Mouse (Mus musculus) erythroblast, embryonic 14.5 days (primary cell): ENCODE measurements around the gene Ttc30a1. TPM values are rescaled to one million over a fixed set of nuclear protein-coding genes. Genes with fewer than 3 reads are reported as not detected.
"Not testable (repeated sequence)": the region's sequence is repeated elsewhere in the genome, so short reads cannot be mapped to it uniquely, and the experiment has no call there.

Experiments used
- H3K27me3 ChIP-seq: 2 replicates; pipeline ENCODE4 v1.6.1; 2012; ENCODE audit warnings: inconsistent platforms; ENCODE audit not compliant: control insufficient read depth
- H3K36me3 ChIP-seq: 2 replicates; pipeline ENCODE4 v1.6.1; 2012; ENCODE audit warnings: mild to moderate bottlenecking, inconsistent platforms; ENCODE audit not compliant: control insufficient read depth
- H3K4me1 ChIP-seq: 2 replicates; pipeline ENCODE4 v1.6.1; 2012; ENCODE audit warnings: inconsistent platforms; ENCODE audit not compliant: control insufficient read depth
- H3K4me3 ChIP-seq: replicated peaks from 2 replicates; pipeline ENCODE3; 2012; ENCODE audit warnings: moderate library complexity, mild to moderate bottlenecking, inconsistent platforms
- H3K9me3 ChIP-seq: 2 replicates; pipeline ENCODE4 v1.6.1; 2012; ENCODE audit warnings: low read length, inconsistent platforms, mixed read lengths; ENCODE audit not compliant: control insufficient read depth
- GATA1 ChIP-seq: IDR thresholded peaks from 2 replicates; pipeline ENCODE4 v1.6.1; 2012; ENCODE audit warnings: low read length, inconsistent platforms, mixed read lengths
- TAL1 ChIP-seq: IDR thresholded peaks from 3 replicates; pipeline ENCODE4 v1.6.1; 2012; ENCODE audit warnings: low read length, inconsistent platforms, mixed read lengths
- polyA plus RNA-seq: library from polyadenylated mRNA; stranded (reverse); fragments of >175 nt; gene quantifications from 2 replicates; pipeline ENCODE4 v1.2.3, GENCODE M21; 2012

The Ttc30a1 gene
- polyA plus RNA-seq, result 0.01 TPM in 1 of 2 replicates, not detected in the other

DNA sequence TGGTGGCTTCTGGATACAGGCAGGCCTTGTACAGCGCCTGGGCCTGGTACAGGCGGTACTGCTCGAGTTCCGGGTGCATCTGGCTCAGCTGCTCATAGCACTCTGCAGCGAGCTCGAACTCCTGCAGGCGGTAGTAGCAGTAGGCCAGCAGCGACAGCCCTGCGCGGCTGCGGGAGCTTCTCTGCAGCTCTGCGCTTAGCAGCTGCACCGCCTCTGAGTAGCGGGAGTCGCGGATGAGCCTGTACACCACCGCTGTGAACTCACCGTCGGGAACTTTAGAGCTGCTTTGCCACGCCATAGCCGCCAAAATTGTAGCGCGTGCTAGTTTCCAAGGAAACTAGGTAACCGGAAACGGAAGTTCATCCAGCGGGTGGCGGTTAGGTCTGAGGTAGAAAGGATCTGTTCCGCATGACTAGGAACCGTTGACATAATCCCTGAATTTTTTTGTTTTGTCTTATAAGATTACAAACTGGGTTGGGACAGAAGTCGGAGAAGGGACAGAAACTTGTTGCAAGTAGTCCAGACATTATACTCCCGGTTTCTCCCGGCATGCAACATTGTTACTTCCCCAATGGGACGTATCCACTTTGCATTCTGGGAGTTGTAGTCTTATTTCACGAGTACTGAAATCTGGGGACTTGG, at the start of gene Ttc30a1:
Gene Ttc30a1 (minus strand): TSS at position 528 of the 642 bp plus-strand sequence.
- not testable (repeated sequence) for H3K27me3 ChIP-seq, H3K4me1 ChIP-seq, H3K9me3 ChIP-seq, H3K36me3 ChIP-seq
- H3K4me3 ChIP-seq, result peak within 1 kb of the TSS; percentile 74

- TF ChIP-seq GATA1 (no peak), TAL1 (no peak)
- Histone ChIP-seq H3K4me3 (no peak overlapping the region), H3K36me3 (no peaks in the 10 kb centered on the region), H3K9me3 (no peaks in the 10 kb centered on the region), H3K4me1 (no peaks in the 10 kb centered on the region), H3K27me3 (peaks cover 8% of the 10 kb centered on the region)
Observed at GRCm38 (mm10) chr2:76030080-76030479, 48.3 kb upstream of the Ttc30a1 start.

GRCm38 (mm10) chr2:76029081-76029901, 47.5 kb upstream of the Ttc30a1 start:
- no peaks in the 10 kb centered on the region for H3K36me3 ChIP-seq
- H3K27me3 ChIP-seq, result peaks cover 8% of the 10 kb centered on the region
- no peaks in the 10 kb centered on the region for H3K9me3 ChIP-seq
- H3K4me1 ChIP-seq, result no peaks in the 10 kb centered on the region
- no peak overlapping the region for H3K4me3 ChIP-seq
- no peak for TF ChIP-seq TAL1
- TF ChIP-seq GATA1, result no peak

DNA sequence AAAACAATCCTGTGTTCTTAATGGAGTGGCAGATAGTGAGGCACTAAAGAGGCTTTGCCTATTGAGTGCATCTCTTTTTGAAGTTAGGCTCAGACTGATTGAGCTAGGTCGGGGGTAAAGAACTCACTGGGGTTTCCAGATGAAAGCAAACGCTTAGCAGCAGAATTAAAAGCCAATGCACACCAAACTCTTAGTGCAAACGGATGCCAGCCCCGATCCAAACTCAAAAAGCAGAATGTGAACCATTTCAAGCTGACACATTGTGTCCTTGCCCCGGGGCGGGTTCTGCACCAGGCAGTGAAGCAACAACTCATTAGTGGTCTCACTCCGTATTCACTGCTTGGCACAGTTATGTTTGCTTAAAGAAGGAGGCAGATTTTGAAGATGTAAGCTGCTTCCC, 35.1 kb upstream of the Ttc30a1 start:
- H3K27me3 ChIP-seq, result no peaks in the 10 kb centered on the region
- H3K9me3 ChIP-seq, result no peaks in the 10 kb centered on the region
- no peaks in the 10 kb centered on the region for H3K36me3 ChIP-seq
- no peak overlapping the region for H3K4me3 ChIP-seq
- TF ChIP-seq TAL1, result no peak
- no peak for TF ChIP-seq GATA1
- H3K4me1 ChIP-seq, result no peaks in the 10 kb centered on the region

- no peaks in the 10 kb centered on the region for H3K9me3 ChIP-seq
- no peaks in the 10 kb centered on the region for H3K4me1 ChIP-seq
- TF ChIP-seq GATA1, result no peak
- TF ChIP-seq TAL1, result no peak
- no peaks in the 10 kb centered on the region for H3K36me3 ChIP-seq
- H3K4me3 ChIP-seq, result no peak overlapping the region
- H3K27me3 ChIP-seq, result no peaks in the 10 kb centered on the region
Observed at GRCm38 (mm10) chr2:76016136-76016535, 34.4 kb upstream of the Ttc30a1 start.

- no peaks in the 10 kb centered on the region for H3K36me3 ChIP-seq
- no peak for TF ChIP-seq GATA1
- TF ChIP-seq TAL1, result no peak
- no peaks in the 10 kb centered on the region for H3K9me3 ChIP-seq
- no peaks in the 10 kb centered on the region for H3K27me3 ChIP-seq
- no peaks in the 10 kb centered on the region for H3K4me1 ChIP-seq
- no peak overlapping the region for H3K4me3 ChIP-seq
Observed at GRCm38 (mm10) chr2:76015460-76015859, 33.7 kb upstream of the Ttc30a1 start.

- no peaks in the 10 kb centered on the region for H3K4me1 ChIP-seq
- no peaks in the 10 kb centered on the region for H3K27me3 ChIP-seq
- no peaks in the 10 kb centered on the region for H3K9me3 ChIP-seq
- H3K36me3 ChIP-seq, result no peaks in the 10 kb centered on the region
- no peak overlapping the region for H3K4me3 ChIP-seq
- TF ChIP-seq GATA1 (no peak), TAL1 (no peak)
Observed at GRCm38 (mm10) chr2:76014659-76015058, 32.9 kb upstream of the Ttc30a1 start.

- H3K27me3 ChIP-seq, result no peaks in the 10 kb centered on the region
- no peaks in the 10 kb centered on the region; the same call in 1 of the 2 replicates for H3K4me1 ChIP-seq
- no peak for TF ChIP-seq GATA1
- TF ChIP-seq TAL1, result no peak
- no peaks in the 10 kb centered on the region for H3K9me3 ChIP-seq
- no peaks in the 10 kb centered on the region for H3K36me3 ChIP-seq
- H3K4me3 ChIP-seq, result no peak overlapping the region
Observed at GRCm38 (mm10) chr2:76006194-76006593, 24.4 kb upstream of the Ttc30a1 start.

DNA sequence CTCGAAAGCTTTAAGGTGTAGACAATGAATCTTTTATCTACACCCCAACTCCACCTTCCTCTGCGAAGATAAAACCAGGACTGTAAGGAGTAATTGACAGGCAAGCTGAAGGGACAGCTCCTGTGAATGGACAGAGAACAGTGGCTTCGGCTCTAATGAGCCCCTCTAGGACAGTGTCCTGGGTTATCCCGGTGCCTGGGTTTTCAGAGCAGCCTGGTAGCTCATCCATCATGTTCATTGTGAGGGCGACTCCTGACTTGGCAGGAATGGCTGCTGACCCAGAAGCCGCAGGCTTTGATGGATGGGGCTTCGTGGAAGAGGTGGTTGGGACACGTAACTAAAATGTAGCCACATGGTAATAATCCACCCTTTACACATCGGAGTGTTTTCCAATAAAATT, 21.1 kb upstream of the Ttc30a1 start:
- H3K27me3 ChIP-seq, result no peaks in the 10 kb centered on the region
- H3K4me3 ChIP-seq, result no peak overlapping the region
- H3K36me3 ChIP-seq, result no peaks in the 10 kb centered on the region
- TF ChIP-seq GATA1 (no peak), TAL1 (no peak)
- no peaks in the 10 kb centered on the region for H3K9me3 ChIP-seq
- H3K4me1 ChIP-seq, result no peaks in the 10 kb centered on the region; the same call in 1 of the 2 replicates

GRCm38 (mm10) chr2:76001392-76001791, 19.6 kb upstream of the Ttc30a1 start:
- Histone ChIP-seq H3K4me3 (no peak overlapping the region), H3K36me3 (no peaks in the 10 kb centered on the region), H3K9me3 (no peaks in the 10 kb centered on the region), H3K4me1 (no peaks in the 10 kb centered on the region; the same call in 1 of the 2 replicates), H3K27me3 (no peaks in the 10 kb centered on the region)
- TF ChIP-seq TAL1, result no peak
- TF ChIP-seq GATA1, result no peak
